Mouse (Mus musculus) kidney, embryonic 14.5 days (tissue): ENCODE results near the gene Hist2h2be. TPM values are rescaled to one million over a fixed set of nuclear protein-coding genes. Genes with fewer than 3 reads are reported as not detected.

Experiments used
- ATAC-seq: fragments of 200-750 bp; cut with Nextera tagmentation; 2 replicates; pipeline ENCODE4 v1.8.0; 2017; ENCODE audit warnings: moderate number of reproducible peaks, mild to moderate bottlenecking, moderate TSS enrichment, moderate library complexity; ENCODE audit not compliant: low FRiP score, low TSS enrichment
- H3K27ac ChIP-seq: fragments of 300-500 bp; sonication (generic); 2 replicates; pipeline ENCODE4 v1.5.1; 2014; ENCODE audit warnings: low read depth, mild to moderate bottlenecking, low read length, moderate library complexity, mixed read lengths
- H3K27me3 ChIP-seq: fragments of 300-500 bp; sonication (generic); 2 replicates; pipeline ENCODE4 v1.6.1; 2014; ENCODE audit warnings: mild to moderate bottlenecking, low read length; ENCODE audit not compliant: control insufficient read depth, insufficient read depth
- H3K36me3 ChIP-seq: fragments of 300-500 bp; sonication (generic); 2 replicates; pipeline ENCODE4 v1.6.1; 2014; ENCODE audit warnings: low read length, mixed read lengths; ENCODE audit not compliant: control insufficient read depth, insufficient read depth
- H3K4me1 ChIP-seq: fragments of 300-500 bp; sonication (generic); 2 replicates; pipeline ENCODE4 v1.6.1; 2014; ENCODE audit warnings: low read length, mixed read lengths; ENCODE audit not compliant: control insufficient read depth, insufficient read depth
- H3K4me2 ChIP-seq: fragments of 300-500 bp; sonication (generic); replicated peaks from 2 replicates; pipeline ENCODE4 v1.6.1; 2014; ENCODE audit warnings: low read depth, mild to moderate bottlenecking, low read length
- H3K4me3 ChIP-seq: fragments of 300-500 bp; sonication (generic); 2 replicates; pipeline ENCODE4 v1.5.1; 2014; ENCODE audit warnings: mild to moderate bottlenecking, low read length
- H3K9ac ChIP-seq: fragments of 300-500 bp; sonication (generic); 2 replicates; pipeline ENCODE4 v1.6.1; 2014; ENCODE audit warnings: low read depth, mild to moderate bottlenecking, low read length, moderate library complexity
- H3K9me3 ChIP-seq: fragments of 300-500 bp; sonication (generic); 2 replicates; pipeline ENCODE4 v1.6.1; 2016; ENCODE audit warnings: low read length; ENCODE audit not compliant: control insufficient read depth
- WGBS: fragments of 180-500 bp; shearing (Covaris S2); extraction: QIAGEN DNeasy Blood & Tissue Kit; methylation state at CpG from one replicate; pipeline ENCODE4 v1.1.7; 2014; 5-methylcytosine and 5-hydroxymethylcytosine counted together
- polyA plus RNA-seq: library from polyadenylated mRNA; unstranded; fragments of >200 nt; fragmentation: Nextera tagmentation; extraction: Ambion mirVana; gene quantifications from 2 replicates; pipeline ENCODE4 v1.2.1, GENCODE M21; 2014

Gene Hist2h2be
- polyA plus RNA-seq, 1 experiment from 2014 or later: 13.1 TPM

DNA sequence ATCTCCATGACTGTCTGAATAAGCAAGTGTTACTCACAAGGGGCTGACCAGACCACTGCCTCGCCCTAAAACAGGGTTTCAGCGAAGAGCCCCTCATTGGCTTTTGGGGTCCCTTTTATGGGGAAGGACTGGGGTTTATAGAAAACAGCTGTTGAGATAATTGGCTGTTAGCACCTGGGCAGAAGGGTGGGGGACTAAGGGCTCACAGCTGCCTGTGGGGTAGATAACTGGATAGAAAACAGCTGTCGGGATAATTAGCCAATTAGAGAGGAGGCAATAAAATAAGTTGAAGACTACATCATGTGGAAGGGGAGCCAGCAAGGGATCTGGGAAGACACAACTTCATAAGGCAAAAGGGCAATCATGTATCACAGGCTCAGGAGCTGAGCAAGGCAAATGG, 30.0 kb downstream of the Hist2h2be start:
- H3K27ac ChIP-seq: no peak overlapping the region
- WGBS: 60% methylated on average over 3 of the region's 3 CpGs
- H3K4me2 ChIP-seq: no peak overlapping the region

DNA sequence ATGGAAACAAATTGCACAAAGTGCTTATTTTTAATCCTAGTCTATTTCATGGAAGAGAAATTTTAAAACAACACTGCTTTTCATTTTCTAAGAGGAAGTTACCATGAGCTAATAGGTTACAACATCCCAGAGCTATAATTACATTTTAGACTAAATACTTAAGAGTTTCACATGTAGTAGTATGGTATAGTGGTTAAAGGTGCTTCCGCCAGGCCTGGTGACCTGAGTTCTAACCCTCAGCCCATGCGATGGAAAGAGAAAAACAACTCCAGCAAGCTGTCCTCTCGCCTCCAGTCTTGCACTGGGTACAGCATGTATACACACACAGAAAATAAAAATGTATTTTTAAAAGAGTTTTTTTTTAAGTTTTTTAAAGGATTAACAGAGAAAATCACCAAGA, 30.9 kb downstream of the Hist2h2be start:
- 88% methylated on average over 3 of the region's 3 CpGs for WGBS
- H3K9me3 ChIP-seq: no peaks in the 10 kb centered on the region
- H3K36me3 ChIP-seq: no peaks in the 10 kb centered on the region
- no peak overlapping the region for H3K27ac ChIP-seq
- ATAC-seq: no peak
- no peak overlapping the region for H3K9ac ChIP-seq
- H3K4me2 ChIP-seq: no peak overlapping the region
- no peaks in the 10 kb centered on the region for H3K27me3 ChIP-seq
- H3K4me1 ChIP-seq: peaks cover 14% of the 10 kb centered on the region; the same call in 1 of the 2 replicates
- H3K4me3 ChIP-seq: no peak overlapping the region

More for the DNA sequence above, 30.0 kb downstream of the Hist2h2be start:
- no peak for ATAC-seq
- no peaks in the 10 kb centered on the region for H3K36me3 ChIP-seq
- H3K9me3 ChIP-seq: no peaks in the 10 kb centered on the region
- no peak overlapping the region for H3K4me3 ChIP-seq
- no peaks in the 10 kb centered on the region for H3K27me3 ChIP-seq
- no peak overlapping the region; the same call in 1 of the 2 replicates for H3K9ac ChIP-seq
- peaks cover 14% of the 10 kb centered on the region; the same call in 1 of the 2 replicates for H3K4me1 ChIP-seq

DNA sequence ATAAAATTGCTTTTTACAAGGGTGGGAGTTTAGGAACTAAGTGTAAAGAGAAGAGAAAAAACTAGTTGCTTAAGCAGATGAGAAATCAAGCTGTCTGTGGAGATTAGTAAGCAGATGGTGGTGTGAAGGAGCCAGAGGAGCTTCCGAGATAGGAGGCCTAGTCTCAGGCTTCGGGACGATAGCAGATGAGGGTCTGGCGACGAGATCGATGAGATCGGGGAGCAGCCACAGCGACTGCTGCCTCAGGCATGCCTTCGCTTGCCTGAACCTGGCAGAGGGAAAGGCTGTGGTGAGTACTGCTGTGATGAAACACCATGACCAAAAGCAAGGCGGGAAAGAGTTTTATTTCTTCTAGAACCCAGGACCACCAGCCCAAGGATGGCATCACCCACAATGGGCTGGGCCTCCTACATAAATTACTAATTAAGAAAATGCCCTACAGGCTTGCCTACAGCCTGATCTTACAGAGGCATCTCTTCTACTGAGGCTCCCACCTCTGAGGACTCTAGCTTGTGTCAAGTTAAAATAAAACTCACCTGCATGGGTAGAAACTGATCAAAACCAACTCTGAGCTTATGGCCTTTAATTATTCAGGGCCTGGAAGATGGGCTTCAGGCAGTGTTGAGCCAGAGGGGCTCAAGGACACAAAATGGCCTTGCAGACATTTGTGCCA, 33.9 kb downstream of the Hist2h2be start:
- Histone ChIP-seq H3K9me3 (no peaks in the 10 kb centered on the region), H3K4me1 (no peaks in the 10 kb centered on the region), H3K27me3 (no peaks in the 10 kb centered on the region), H3K36me3 (no peaks in the 10 kb centered on the region), H3K27ac (no peak overlapping the region), H3K4me3 (no peak overlapping the region), H3K4me2 (no peak overlapping the region; the same call in 1 of the 2 replicates), H3K9ac (peak overlapping the region; percentile 28; the same call in 1 of the 2 replicates)
- 0 out of 2 replicates have a peak, but pooled peaks have one; percentile 26 for ATAC-seq
- WGBS: 53% methylated on average over 10 of the region's 10 CpGs

DNA sequence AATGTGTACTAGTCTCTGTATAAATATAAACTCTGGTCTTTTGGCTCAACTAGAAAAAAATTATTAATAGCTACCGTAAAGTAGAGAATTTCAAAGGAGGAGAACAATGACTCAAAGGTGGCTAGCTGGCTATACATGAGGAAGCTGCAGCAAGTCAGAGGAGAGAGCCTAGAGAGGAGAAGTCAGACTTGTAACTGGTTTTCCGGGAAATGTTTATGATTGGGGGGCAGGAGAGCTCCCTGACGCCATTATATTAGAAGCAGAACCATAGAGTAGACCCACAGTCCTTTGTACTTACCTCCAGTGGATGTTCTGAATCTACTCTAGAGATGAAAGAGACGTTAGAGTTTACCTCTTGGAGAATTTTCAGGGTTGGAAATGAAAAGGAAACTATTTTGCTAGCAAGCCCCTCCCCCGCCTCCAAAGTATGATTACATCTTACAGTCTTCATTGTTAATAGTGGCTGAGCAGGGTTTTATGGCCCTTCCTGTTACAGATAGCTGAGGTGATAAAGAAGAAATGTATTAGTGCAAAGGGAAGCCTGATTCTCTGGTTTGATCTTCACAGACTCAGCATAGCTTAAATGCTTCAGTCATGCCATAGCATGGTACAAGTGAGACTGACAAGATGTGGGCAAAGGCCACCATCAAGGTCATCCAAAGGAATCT, 35.1 kb downstream of the Hist2h2be start:
- WGBS: 68% methylated on average over 5 of the region's 5 CpGs
- Histone ChIP-seq H3K9me3 (no peaks in the 10 kb centered on the region), H3K4me2 (no peak overlapping the region), H3K27me3 (no peaks in the 10 kb centered on the region), H3K27ac (no peak overlapping the region), H3K9ac (no peak overlapping the region), H3K36me3 (no peaks in the 10 kb centered on the region), H3K4me1 (no peaks in the 10 kb centered on the region), H3K4me3 (no peak overlapping the region)
- ATAC-seq: no peak

DNA sequence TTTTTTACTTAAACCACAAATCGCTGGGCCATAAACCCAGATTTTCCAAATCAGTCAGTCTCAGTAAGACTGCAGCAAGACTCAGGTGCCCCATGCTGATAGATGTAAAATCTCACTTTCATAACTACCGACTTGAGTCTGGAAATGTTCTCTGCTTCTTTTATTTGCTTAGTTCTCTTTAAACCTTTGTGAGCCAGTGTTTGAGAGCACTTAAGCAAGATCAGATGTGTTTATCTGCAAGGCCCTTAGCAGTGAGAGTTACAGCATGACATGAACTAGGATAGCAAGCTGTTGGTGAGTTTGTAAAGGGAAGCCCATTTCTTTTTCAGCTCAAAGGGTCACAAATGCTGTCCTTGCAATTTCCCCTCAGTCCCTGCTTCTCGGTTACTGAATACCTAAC, 36.3 kb downstream of the Hist2h2be start:
- Histone ChIP-seq H3K4me3 (no peak overlapping the region), H3K27me3 (no peaks in the 10 kb centered on the region), H3K9me3 (no peaks in the 10 kb centered on the region), H3K9ac (no peak overlapping the region), H3K4me2 (no peak overlapping the region), H3K36me3 (no peaks in the 10 kb centered on the region), H3K27ac (no peak overlapping the region), H3K4me1 (peaks cover 7% of the 10 kb centered on the region; the same call in 1 of the 2 replicates)
- no peak for ATAC-seq
- 85% methylated on average over 3 of the region's 3 CpGs for WGBS

DNA sequence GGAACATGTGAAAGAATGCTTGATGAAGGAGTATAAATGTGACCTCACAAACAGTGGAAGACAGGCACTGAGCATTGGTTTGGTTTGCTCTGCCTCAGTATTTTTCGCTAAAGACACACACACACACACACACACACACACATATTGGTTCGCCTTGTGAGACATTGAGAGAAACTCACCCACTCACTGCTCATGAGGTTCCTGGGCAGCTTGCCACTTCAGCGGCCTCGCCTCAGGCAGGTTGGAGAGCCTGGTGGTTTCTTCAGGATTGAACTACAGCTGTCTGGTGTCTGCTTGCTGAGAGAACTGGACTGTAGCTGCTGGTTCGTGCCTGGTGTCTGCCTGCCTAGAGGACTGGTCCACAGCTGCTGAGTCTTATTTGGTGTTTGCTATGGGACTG, 39.3 kb downstream of the Hist2h2be start:
- H3K27ac ChIP-seq: no peak overlapping the region
- no peak for ATAC-seq
- peaks cover 15% of the 10 kb centered on the region; the same call in 1 of the 2 replicates for H3K4me1 ChIP-seq
- 87% methylated on average over 5 of the region's 5 CpGs for WGBS
- H3K9me3 ChIP-seq: no peaks in the 10 kb centered on the region
- no peak overlapping the region for H3K9ac ChIP-seq
- no peak overlapping the region for H3K4me3 ChIP-seq
- H3K36me3 ChIP-seq: no peaks in the 10 kb centered on the region
- H3K4me2 ChIP-seq: no peak overlapping the region
- no peaks in the 10 kb centered on the region for H3K27me3 ChIP-seq

DNA sequence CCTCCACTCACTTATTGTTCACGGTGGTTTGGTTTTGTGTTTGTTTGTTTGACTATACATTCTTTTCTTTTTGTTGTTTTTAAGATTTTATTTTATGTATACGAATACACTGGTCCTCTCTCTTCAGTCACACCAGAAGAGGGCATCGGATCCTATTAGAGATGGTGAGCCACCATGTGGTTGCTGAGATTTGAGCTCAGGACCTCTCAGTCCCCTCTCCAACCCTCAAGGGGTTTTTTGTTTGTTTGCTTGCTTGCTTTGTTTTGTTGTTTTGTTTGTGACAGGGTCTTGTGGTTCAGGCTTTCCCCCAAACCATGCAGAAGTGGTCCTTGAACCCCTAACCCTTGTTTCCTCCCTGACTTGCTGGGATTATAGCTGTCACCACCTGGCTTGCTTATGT, 40.7 kb downstream of the Hist2h2be start:
- Histone ChIP-seq H3K36me3 (no peaks in the 10 kb centered on the region), H3K4me1 (peaks cover 15% of the 10 kb centered on the region; the same call in 1 of the 2 replicates), H3K4me3 (peak overlapping the region; percentile 60; the same call in 1 of the 2 replicates), H3K9ac (peak overlapping the region; percentile 86; the same call in 1 of the 2 replicates), H3K27ac (peak overlapping the region; percentile 99), H3K4me2 (peak overlapping the region; percentile 81), H3K27me3 (no peaks in the 10 kb centered on the region), H3K9me3 (no peaks in the 10 kb centered on the region)
- no peak for ATAC-seq
- 74% methylated on average over 3 of the region's 3 CpGs for WGBS

DNA sequence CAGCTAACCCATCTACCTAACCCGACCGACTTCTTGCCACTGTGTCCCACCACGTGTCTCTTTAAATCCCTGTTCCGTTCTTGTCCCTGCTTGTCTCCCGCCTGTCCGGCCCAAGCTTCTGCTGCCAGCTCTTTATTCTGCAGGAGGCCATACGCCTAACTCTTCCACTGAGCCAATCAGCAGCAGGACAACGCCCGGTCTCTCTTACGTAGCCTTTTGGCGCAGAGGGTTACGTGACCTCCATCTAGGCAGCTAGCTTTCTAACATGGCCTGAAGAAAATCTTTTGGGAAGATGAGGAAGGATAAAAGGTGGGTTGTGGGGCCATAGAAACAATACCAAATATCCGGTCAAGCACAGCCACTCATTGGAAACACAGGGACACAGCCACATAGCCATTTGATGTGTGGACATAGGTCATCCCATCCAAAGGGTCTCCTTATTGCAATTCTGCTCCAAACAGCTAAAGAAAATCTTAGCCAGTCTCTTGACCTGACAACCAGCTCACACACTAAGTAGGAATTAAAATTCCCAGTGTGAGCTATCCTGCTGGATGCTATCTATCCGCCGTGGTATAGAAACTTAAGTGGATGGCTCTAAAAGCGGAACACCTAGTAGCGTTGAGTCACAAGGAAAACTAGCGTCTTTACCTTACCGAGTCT, 41.4 kb downstream of the Hist2h2be start:
- Histone ChIP-seq H3K9me3 (no peaks in the 10 kb centered on the region), H3K36me3 (no peaks in the 10 kb centered on the region), H3K4me2 (peak overlapping the region; percentile 81), H3K9ac (peak overlapping the region; percentile 86), H3K27ac (peak overlapping the region; percentile 99), H3K4me1 (peaks cover 21% of the 10 kb centered on the region; the same call in 1 of the 2 replicates), H3K27me3 (no peaks in the 10 kb centered on the region), H3K4me3 (peak overlapping the region; percentile 60)
- WGBS: 1% methylated on average over 19 of the region's 19 CpGs
- ATAC-seq: peak; percentile 86
